In genomic region chr7:4795767-4796433, GRCm38 (mm10) we compare ENCODE assay signal across 9 mouse cellular contexts. TPM values are rescaled to one million over a fixed set of nuclear protein-coding genes. Genes with fewer than 3 reads are reported as not detected.
A peak's percentile ranks its signal among the peaks of the same experiment; 100 is the strongest.
DNase-seq lines count a peak whose midpoint lies in the region; ATAC-seq lines count a peak whose summit lies in the region.
"Had no signal": no experiment of that assay in that cellular context is flagged by ENCODE, and none has a peak within 500 bp of the region (broad histone marks: within the 10 kb centered on the region; RNA-seq: fewer than 3 reads in every experiment).

No protein-coding gene starts in this region.

- H3K9me3 ChIP-seq in embryonic facial prominence, embryonic 11.5 days (replicated peaks; ENCODE audit: control insufficient read depth, low read length): no peaks in the 10 kb centered on the region
- no peaks in the 10 kb centered on the region for H3K9me3 ChIP-seq in embryonic facial prominence, embryonic 10.5 days
- H3K9me3 ChIP-seq in midbrain, embryonic 14.5 days (ENCODE audit: control insufficient read depth, low read length): no peaks in the 10 kb centered on the region
- H3K9me3 ChIP-seq in midbrain, embryonic 13.5 days: no peaks in the 10 kb centered on the region
- H3K9me3 ChIP-seq in intestine, embryonic 16.5 days (ENCODE audit: control insufficient read depth, low read length): no peaks in the 10 kb centered on the region
- H3K9me3 ChIP-seq: neural tube, embryonic 12.5 days had no signal

- H3K27me3 ChIP-seq in embryonic facial prominence, embryonic 11.5 days (ENCODE audit: control insufficient read depth, insufficient read depth, low read length): no peaks in the 10 kb centered on the region
- H3K27me3 ChIP-seq in embryonic facial prominence, embryonic 10.5 days (replicated peaks; ENCODE audit: low read depth, poor library complexity, severe bottlenecking): no peaks in the 10 kb centered on the region
- no peaks in the 10 kb centered on the region for H3K27me3 ChIP-seq in midbrain, embryonic 14.5 days (ENCODE audit: control insufficient read depth, insufficient read depth, low read length)
- no peaks in the 10 kb centered on the region for H3K27me3 ChIP-seq in midbrain, embryonic 13.5 days
- H3K27me3 ChIP-seq in intestine, embryonic 16.5 days (replicated peaks; ENCODE audit: control insufficient read depth, insufficient read depth, low read length): no peaks in the 10 kb centered on the region
- H3K27me3 ChIP-seq: neural tube, embryonic 12.5 days had no signal

- ATAC-seq in embryonic facial prominence, embryonic 11.5 days (replicated peaks; ENCODE audit: insufficient number of reproducible peaks, low FRiP score, low TSS enrichment, low read depth): no peak
- no peak for ATAC-seq in midbrain, embryonic 14.5 days (ENCODE audit: low FRiP score, low TSS enrichment)
- no peak for ATAC-seq in midbrain, embryonic 13.5 days
- ATAC-seq in intestine, embryonic 16.5 days: 0 out of 2 replicates have a peak, but pooled peaks have one; percentile 2

- WGBS in embryonic facial prominence, embryonic 11.5 days: 73% methylated on average over 7 of the region's 7 CpGs
- WGBS in embryonic facial prominence, embryonic 10.5 days: 75% methylated on average over 7 of the region's 7 CpGs
- WGBS in midbrain, embryonic 14.5 days: 75% methylated on average over 7 of the region's 7 CpGs
- 76% methylated on average over 7 of the region's 7 CpGs for WGBS in midbrain, embryonic 13.5 days
- 70% methylated on average over 7 of the region's 7 CpGs for WGBS in intestine, embryonic 16.5 days

- no peak overlapping the region for H3K4me3 ChIP-seq in embryonic facial prominence, embryonic 11.5 days (ENCODE audit: low read depth, low read length)
- H3K4me3 ChIP-seq in embryonic facial prominence, embryonic 10.5 days: no peak overlapping the region
- H3K4me3 ChIP-seq in midbrain, embryonic 14.5 days (replicated peaks; ENCODE audit: low read depth, low read length): no peak overlapping the region
- H3K4me3 ChIP-seq in midbrain, embryonic 13.5 days (replicated peaks): no peak overlapping the region
- H3K4me3 ChIP-seq in intestine, embryonic 16.5 days (ENCODE audit: low read length): no peak overlapping the region
- H3K4me3 ChIP-seq: neural tube, embryonic 12.5 days had no signal

- no peak overlapping the region for H3K9ac ChIP-seq in embryonic facial prominence, embryonic 11.5 days (replicated peaks; ENCODE audit: low read length)
- H3K9ac ChIP-seq in midbrain, embryonic 14.5 days (replicated peaks; ENCODE audit: low read length): no peak overlapping the region
- H3K9ac ChIP-seq in midbrain, embryonic 13.5 days (replicated peaks): no peak overlapping the region
- no peak overlapping the region for H3K9ac ChIP-seq in intestine, embryonic 16.5 days (ENCODE audit: low read depth, low read length)
- H3K9ac ChIP-seq: neural tube, embryonic 12.5 days had no signal

- peaks cover 3% of the 10 kb centered on the region; the same call in 1 of the 2 replicates for H3K4me1 ChIP-seq in embryonic facial prominence, embryonic 11.5 days (ENCODE audit: control insufficient read depth, insufficient read depth, low read length)
- peaks cover 14% of the 10 kb centered on the region for H3K4me1 ChIP-seq in embryonic facial prominence, embryonic 10.5 days
- peaks cover 6% of the 10 kb centered on the region; the same call in 1 of the 2 replicates for H3K4me1 ChIP-seq in midbrain, embryonic 14.5 days (ENCODE audit: control insufficient read depth, insufficient read depth, low read length)
- H3K4me1 ChIP-seq in midbrain, embryonic 13.5 days (replicated peaks): peaks cover 13% of the 10 kb centered on the region
- peaks cover 17% of the 10 kb centered on the region for H3K4me1 ChIP-seq in intestine, embryonic 16.5 days (ENCODE audit: control insufficient read depth, insufficient read depth, low read length)

- peak; percentile 62 for DNase-seq in embryonic facial prominence, embryonic 11.5 days (ENCODE audit: low spot score)
- no peak for DNase-seq in embryonic facial prominence, embryonic 10.5 days (ENCODE audit: low spot score)
- peak; percentile 74 for DNase-seq in midbrain, embryonic 14.5 days
- peak; percentile 51 for DNase-seq in cerebellum, adult 9-11 months
- DNase-seq in naive thymus-derived CD4-positive, alpha-beta T cell, adult 2 months (ENCODE audit: low read depth): peak; percentile 70
- DNase-seq in urinary bladder, postnatal 14 days (ENCODE audit: low spot score): no peak

- H3K4me2 ChIP-seq in embryonic facial prominence, embryonic 11.5 days (ENCODE audit: low read depth, low read length): no peak overlapping the region
- no peak overlapping the region for H3K4me2 ChIP-seq in midbrain, embryonic 14.5 days (ENCODE audit: low read length)
- no peak overlapping the region for H3K4me2 ChIP-seq in midbrain, embryonic 13.5 days (replicated peaks)
- H3K4me2 ChIP-seq in intestine, embryonic 16.5 days (ENCODE audit: low read depth, low read length): no peak overlapping the region
- H3K4me2 ChIP-seq: neural tube, embryonic 12.5 days had no signal

- no peak overlapping the region for H3K27ac ChIP-seq in embryonic facial prominence, embryonic 11.5 days (replicated peaks; ENCODE audit: low read depth, low read length)
- H3K27ac ChIP-seq in embryonic facial prominence, embryonic 10.5 days (replicated peaks): no peak overlapping the region
- no peak overlapping the region for H3K27ac ChIP-seq in midbrain, embryonic 14.5 days (replicated peaks; ENCODE audit: low read depth, low read length)
- H3K27ac ChIP-seq in midbrain, embryonic 13.5 days: no peak overlapping the region; the same call in 1 of the 2 replicates
- no peak overlapping the region; the same call in 1 of the 2 replicates for H3K27ac ChIP-seq in intestine, embryonic 16.5 days (ENCODE audit: low read length)
- H3K27ac ChIP-seq: neural tube, embryonic 12.5 days had no signal

- H3K36me3 ChIP-seq in embryonic facial prominence, embryonic 11.5 days (replicated peaks; ENCODE audit: control insufficient read depth, insufficient read depth, low read depth, low read length): peaks cover 7% of the 10 kb centered on the region
- peaks cover 51% of the 10 kb centered on the region for H3K36me3 ChIP-seq in embryonic facial prominence, embryonic 10.5 days (replicated peaks)
- H3K36me3 ChIP-seq in midbrain, embryonic 14.5 days (ENCODE audit: control insufficient read depth, insufficient read depth, low read length): peaks cover 46% of the 10 kb centered on the region
- H3K36me3 ChIP-seq in midbrain, embryonic 13.5 days: peaks cover 41% of the 10 kb centered on the region
- H3K36me3 ChIP-seq in intestine, embryonic 16.5 days (ENCODE audit: control insufficient read depth, insufficient read depth, low read length): peaks cover 19% of the 10 kb centered on the region

RNA-seq across cellular contexts. Expression of gene Rpl28, which starts 3.2 kb away (rescaled TPM):
- 149 and 169 TPM in 2 replicates for polyA plus RNA-seq in embryonic facial prominence, embryonic 11.5 days (2014; fragmentation: Nextera tagmentation; extraction: Ambion mirVana)
- 386 and 403 TPM in 2 replicates for polyA plus RNA-seq in embryonic facial prominence, embryonic 10.5 days (2016; fragmentation: Nextera tagmentation; extraction: Ambion mirVana)
- polyA plus RNA-seq in midbrain, embryonic 14.5 days (2014; fragmentation: Nextera tagmentation; extraction: Ambion mirVana): 149 and 188 TPM in 2 replicates
- 224 and 265 TPM in 2 replicates for polyA plus RNA-seq in midbrain, embryonic 13.5 days (2015; fragmentation: Nextera tagmentation; extraction: Ambion mirVana)
- 320 and 345 TPM in 2 replicates for polyA plus RNA-seq in intestine, embryonic 16.5 days (2015; fragmentation: Nextera tagmentation; extraction: Ambion mirVana)

RNA-seq across cellular contexts. Expression of gene Tmem238, which starts 6.4 kb away (rescaled TPM):
- 1.3 and 1.4 TPM in 2 replicates for polyA plus RNA-seq in embryonic facial prominence, embryonic 11.5 days (2014; fragmentation: Nextera tagmentation; extraction: Ambion mirVana)
- polyA plus RNA-seq in embryonic facial prominence, embryonic 10.5 days (2016; fragmentation: Nextera tagmentation; extraction: Ambion mirVana): 4.1 and 4.2 TPM in 2 replicates
- polyA plus RNA-seq in midbrain, embryonic 14.5 days (2014; fragmentation: Nextera tagmentation; extraction: Ambion mirVana): 2.7 and 3.5 TPM in 2 replicates
- polyA plus RNA-seq in midbrain, embryonic 13.5 days (2015; fragmentation: Nextera tagmentation; extraction: Ambion mirVana): 2.5 and 3.0 TPM in 2 replicates
- polyA plus RNA-seq in intestine, embryonic 16.5 days (2015; fragmentation: Nextera tagmentation; extraction: Ambion mirVana): 32.8 and 35.9 TPM in 2 replicates

RNA-seq across cellular contexts. Expression of gene Tmem190, which starts 13.2 kb away (rescaled TPM):
- not detected in 2 replicates for polyA plus RNA-seq in embryonic facial prominence, embryonic 11.5 days (2014; fragmentation: Nextera tagmentation; extraction: Ambion mirVana)
- not detected in 2 replicates for polyA plus RNA-seq in embryonic facial prominence, embryonic 10.5 days (2016; fragmentation: Nextera tagmentation; extraction: Ambion mirVana)
- not detected in 2 replicates for polyA plus RNA-seq in midbrain, embryonic 14.5 days (2014; fragmentation: Nextera tagmentation; extraction: Ambion mirVana)
- polyA plus RNA-seq in midbrain, embryonic 13.5 days (2015; fragmentation: Nextera tagmentation; extraction: Ambion mirVana): 0.45 TPM in 1 of 2 replicates, not detected in the other
- polyA plus RNA-seq in intestine, embryonic 16.5 days (2015; fragmentation: Nextera tagmentation; extraction: Ambion mirVana): 0.75 and 1.0 TPM in 2 replicates
- polyA plus RNA-seq: neural tube, embryonic 12.5 days had no signal

RNA-seq across cellular contexts. Expression of gene Il11, which starts 13.2 kb away (rescaled TPM):
- polyA plus RNA-seq in embryonic facial prominence, embryonic 11.5 days (2014; fragmentation: Nextera tagmentation; extraction: Ambion mirVana): 0.21 TPM in 1 of 2 replicates, not detected in the other
- polyA plus RNA-seq in embryonic facial prominence, embryonic 10.5 days (2016; fragmentation: Nextera tagmentation; extraction: Ambion mirVana): 0.15 and 0.19 TPM in 2 replicates
- 0.17 and 0.43 TPM in 2 replicates for polyA plus RNA-seq in midbrain, embryonic 14.5 days (2014; fragmentation: Nextera tagmentation; extraction: Ambion mirVana)
- polyA plus RNA-seq in midbrain, embryonic 13.5 days (2015; fragmentation: Nextera tagmentation; extraction: Ambion mirVana): 0.48 and 1.1 TPM in 2 replicates
- 0.09 TPM in 1 of 2 replicates, not detected in the other for polyA plus RNA-seq in intestine, embryonic 16.5 days (2015; fragmentation: Nextera tagmentation; extraction: Ambion mirVana)

RNA-seq across cellular contexts. Expression of gene Ube2s, which starts 16.5 kb away (rescaled TPM):
- polyA plus RNA-seq in embryonic facial prominence, embryonic 11.5 days (2014; fragmentation: Nextera tagmentation; extraction: Ambion mirVana): 453 and 487 TPM in 2 replicates
- 422 and 438 TPM in 2 replicates for polyA plus RNA-seq in embryonic facial prominence, embryonic 10.5 days (2016; fragmentation: Nextera tagmentation; extraction: Ambion mirVana)
- polyA plus RNA-seq in midbrain, embryonic 14.5 days (2014; fragmentation: Nextera tagmentation; extraction: Ambion mirVana): 290 and 338 TPM in 2 replicates
- 281 and 301 TPM in 2 replicates for polyA plus RNA-seq in midbrain, embryonic 13.5 days (2015; fragmentation: Nextera tagmentation; extraction: Ambion mirVana)
- 238 and 256 TPM in 2 replicates for polyA plus RNA-seq in intestine, embryonic 16.5 days (2015; fragmentation: Nextera tagmentation; extraction: Ambion mirVana)

Comparison
In these comparisons a context has a peak if more than half of its experiments do, and no peak if none do; other contexts are left out.
1. DNase-seq: peak in embryonic facial prominence, embryonic 11.5 days (single experiment), midbrain, embryonic 14.5 days (single experiment), cerebellum, adult 9-11 months (single experiment) and naive thymus-derived CD4-positive, alpha-beta T cell, adult 2 months (single experiment); none in embryonic facial prominence, embryonic 10.5 days (single experiment) and urinary bladder, postnatal 14 days (single experiment).